Mouse (Mus musculus) central nervous system, embryonic 11.5 days (tissue): Measurements from ENCODE around the gene Olfr1449. TPM values are rescaled to one million over a fixed set of nuclear protein-coding genes. Genes with fewer than 3 reads are reported as not detected.

Experiments used
- polyA plus RNA-seq: library from polyadenylated mRNA; depleted of rRNA; stranded (reverse); fragments of >200 nt; gene quantifications from 2 replicates; pipeline ENCODE4 v1.2.3, GENCODE M21; 2012; rRNA removed

Olfr1449 gene
- polyA plus RNA-seq, result not detected in 2 replicates

GRCm38 (mm10) chr19:12930540-12930939, at the start of gene Olfr1449:
Gene Olfr1449, plus strand, starts transcription at chr19:12930840.

GRCm38 (mm10) chr19:12883555-12883954, 47.1 kb upstream of the Olfr1449 start, which contains the start of gene Olfr1445:
Gene Olfr1445, plus strand, starts transcription at chr19:12883855.

GRCm38 (mm10) chr19:12893424-12893823, 37.2 kb upstream of the Olfr1449 start, which contains the start of gene Olfr1446:
Gene Olfr1446, minus strand, starts transcription at chr19:12893524.

GRCm38 (mm10) chr19:12903643-12904042, 27.0 kb upstream of the Olfr1449 start, which contains the start of gene Olfr1447:
Gene Olfr1447, minus strand, starts transcription at chr19:12903743.

GRCm38 (mm10) chr19:12924319-12924718, 6.3 kb upstream of the Olfr1449 start, which contains the start of gene Olfr1448:
Gene Olfr1448, minus strand, starts transcription at chr19:12924419.

GRCm38 (mm10) chr19:12949958-12950357, 19.3 kb downstream of the Olfr1449 start, which contains the start of gene Olfr1450:
Gene Olfr1450, plus strand, starts transcription at chr19:12950258.

Other genes with a start within 250 kb of the Olfr1449 start
- gene Keg1, start 235.1 kb upstream of the Olfr1449 start, polyA plus RNA-seq, result 0.10 TPM in 1 of 2 replicates, not detected in the other
- 4.9 and 5.1 TPM in 2 replicates for gene Cntf, start 165.2 kb upstream of the Olfr1449 start, polyA plus RNA-seq
- gene Zfp91, start 134.7 kb upstream of the Olfr1449 start, polyA plus RNA-seq, result 36.9 and 40.9 TPM in 2 replicates
- gene Lpxn, start 134.6 kb upstream of the Olfr1449 start, polyA plus RNA-seq, result 1.5 and 1.8 TPM in 2 replicates
- gene Gm5244, start 84.2 kb upstream of the Olfr1449 start, polyA plus RNA-seq, result not detected in 2 replicates
- not detected in 2 replicates for gene Olfr1444, start 73.6 kb upstream of the Olfr1449 start, polyA plus RNA-seq
- gene Olfr1445, start 47.0 kb upstream of the Olfr1449 start, polyA plus RNA-seq, result not detected in 2 replicates
- gene Olfr1446, start 37.3 kb upstream of the Olfr1449 start, polyA plus RNA-seq, result not detected in 2 replicates
- not detected in 2 replicates for gene Olfr1447, start 27.1 kb upstream of the Olfr1449 start, polyA plus RNA-seq
- gene Olfr1448, start 6.4 kb upstream of the Olfr1449 start, polyA plus RNA-seq, result not detected in 2 replicates
- gene Olfr1450, start 19.4 kb downstream of the Olfr1449 start, polyA plus RNA-seq, result not detected in 2 replicates
- not detected in 2 replicates for gene Olfr1451, start 64.2 kb downstream of the Olfr1449 start, polyA plus RNA-seq
- gene Olfr1453, start 97.5 kb downstream of the Olfr1449 start, polyA plus RNA-seq, result not detected in 2 replicates
- gene Olfr1454, start 129.8 kb downstream of the Olfr1449 start, polyA plus RNA-seq, result not detected in 2 replicates
- gene Olfr1457, start 167.1 kb downstream of the Olfr1449 start, polyA plus RNA-seq, result not detected in 2 replicates
- not detected in 2 replicates for gene Olfr1458, start 175.9 kb downstream of the Olfr1449 start, polyA plus RNA-seq
- gene Olfr1459, start 218.7 kb downstream of the Olfr1449 start, polyA plus RNA-seq, result not detected in 2 replicates
- gene Olfr1461, start 232.2 kb downstream of the Olfr1449 start, polyA plus RNA-seq, result not detected in 2 replicates